20 mouse cellular contexts compared by ENCODE assay signal in the genomic region with DNA sequence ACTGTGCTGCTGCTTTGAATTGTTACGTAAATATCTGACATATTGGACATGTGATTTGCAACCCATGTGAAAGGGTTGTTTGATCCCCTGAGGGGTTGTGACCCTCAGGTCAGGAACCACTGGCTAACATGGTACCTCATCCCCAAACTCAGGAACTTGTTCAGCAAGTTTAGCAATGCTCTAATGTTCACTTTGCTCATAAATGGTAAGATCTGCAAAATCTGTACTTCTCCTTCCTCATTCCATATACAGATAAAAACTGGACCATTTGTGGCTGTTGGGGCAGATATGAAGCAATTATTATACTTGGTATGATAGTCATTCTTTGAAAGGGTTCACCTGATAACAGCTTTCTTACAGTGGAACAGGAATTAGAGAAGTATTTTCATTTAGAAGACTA.
DNase-seq lines count a peak whose midpoint lies in the region; ATAC-seq lines count a peak whose summit lies in the region.
"Had no signal": no experiment of that assay in that cellular context is flagged by ENCODE, and none has a peak within 500 bp of the region (broad histone marks: within the 10 kb centered on the region; RNA-seq: fewer than 3 reads in every experiment).

No protein-coding gene starts in this region.

- peaks cover 3% of the 10 kb centered on the region; the same call in 1 of the 2 replicates for H3K4me1 ChIP-seq in lung, embryonic 16.5 days (replicated peaks; ENCODE audit: control insufficient read depth, insufficient read depth, low read length)
- H3K4me1 ChIP-seq: embryonic facial prominence, embryonic 12.5 days; forebrain, embryonic 15.5 days; heart, embryonic 15.5 days; hindbrain, embryonic 13.5 days had no signal

- 0 out of 2 replicates have a peak, but pooled peaks have one; percentile 26 for ATAC-seq in lung, embryonic 16.5 days (ENCODE audit: low read depth)
- peak; percentile 72 for ATAC-seq in granulocyte monocyte progenitor cell, adult 5-6 weeks (replicated peaks; ENCODE audit: poor library complexity, severe bottlenecking)
- ATAC-seq: forebrain, embryonic 15.5 days; hindbrain, postnatal 0 days had no signal

- no peaks in the 10 kb centered on the region for H3K27me3 ChIP-seq in lung, embryonic 16.5 days (ENCODE audit: control insufficient read depth, insufficient read depth, low read depth, low read length)
- H3K27me3 ChIP-seq: embryonic facial prominence, embryonic 12.5 days; forebrain, embryonic 15.5 days; heart, embryonic 15.5 days; hindbrain, embryonic 13.5 days had no signal

- no peak for DNase-seq in lung, adult 18-20 months
- DNase-seq in T-cell, adult 2 months (ENCODE audit: low spot score): peak; percentile 5
- DNase-seq in mesoderm, embryonic 11.5 days (ENCODE audit: low read depth, low spot score): peak; percentile 12
- DNase-seq in left cerebral cortex, adult 18-20 months (ENCODE audit: low spot score in 2 of 2): no peak
- no peak for DNase-seq in cerebellum, postnatal 10 days
- DNase-seq: adrenal gland, postnatal 14 days; B cell, adult 2 months; cerebellum, adult 18-20 months; cerebellum, adult 9-11 months; gastrocnemius, postnatal 10 days; heart, adult 2 months; heart, postnatal 14 days had no signal

- H3K36me3 ChIP-seq in lung, embryonic 16.5 days (ENCODE audit: control insufficient read depth, insufficient read depth, low read length): no peaks in the 10 kb centered on the region
- H3K36me3 ChIP-seq: embryonic facial prominence, embryonic 12.5 days; forebrain, embryonic 15.5 days; heart, embryonic 15.5 days; hindbrain, embryonic 13.5 days had no signal

- no peaks in the 10 kb centered on the region for H3K9me3 ChIP-seq in lung, embryonic 16.5 days (ENCODE audit: control insufficient read depth, low read length)
- H3K9me3 ChIP-seq: embryonic facial prominence, embryonic 12.5 days; forebrain, embryonic 15.5 days; heart, embryonic 15.5 days; hindbrain, embryonic 13.5 days had no signal

- H3K27ac ChIP-seq in lung, embryonic 16.5 days (ENCODE audit: low read length): no peak overlapping the region; the same call in 1 of the 2 replicates
- H3K27ac ChIP-seq: embryonic facial prominence, embryonic 12.5 days; forebrain, embryonic 15.5 days; heart, adult 2 months; heart, embryonic 15.5 days; hindbrain, embryonic 13.5 days; hindbrain, postnatal 0 days had no signal

- H3K4me3 ChIP-seq in lung, embryonic 16.5 days (ENCODE audit: low read length): no peak overlapping the region
- H3K4me3 ChIP-seq: embryonic facial prominence, embryonic 12.5 days; forebrain, embryonic 15.5 days; heart, adult 2 months; heart, embryonic 15.5 days; hindbrain, embryonic 13.5 days had no signal

- no peak overlapping the region for H3K4me2 ChIP-seq in lung, embryonic 16.5 days (ENCODE audit: low read depth, low read length)
- H3K4me2 ChIP-seq: embryonic facial prominence, embryonic 12.5 days; forebrain, embryonic 15.5 days; heart, embryonic 11.5 days; heart, embryonic 15.5 days; hindbrain, embryonic 13.5 days had no signal

- H3K9ac ChIP-seq in lung, embryonic 16.5 days (ENCODE audit: low read length): no peak overlapping the region
- H3K9ac ChIP-seq: embryonic facial prominence, embryonic 12.5 days; forebrain, embryonic 15.5 days; heart, embryonic 15.5 days; hindbrain, embryonic 13.5 days had no signal

- WGBS in lung, embryonic 16.5 days: 87% methylated on average over 1 of the region's 1 CpGs

Comparison
In these comparisons a context has a peak if more than half of its experiments do, and no peak if none do; other contexts are left out.
1. DNase-seq: peak in T-cell, adult 2 months (single experiment) and mesoderm, embryonic 11.5 days (single experiment); none in lung, adult 18-20 months (0 of 2), left cerebral cortex, adult 18-20 months (0 of 2) and cerebellum, postnatal 10 days (0 of 2).